Mouse (Mus musculus) lung, postnatal 0 days (tissue): ENCODE data around the gene Cemip.

Experiments
- CTCF ChIP-seq: IDR thresholded peaks from 2 replicates; pipeline ENCODE4 v1.5.1; 2016; ENCODE audit warnings: antibody characterized with exemption, mild to moderate bottlenecking
- EP300 ChIP-seq: IDR thresholded peaks from 2 replicates; pipeline ENCODE4 v1.6.1; 2016; ENCODE audit warnings: antibody characterized with exemption, mild to moderate bottlenecking, control low read depth

GRCm38 (mm10) chr7:83975283-83975682 is 111.0 kb downstream of the Cemip start:
- TF ChIP-seq EP300 (no peak), CTCF (no peak)
